Mouse (Mus musculus) forebrain, embryonic 13.5 days (tissue): ENCODE results near the gene Tvp23a. TPM values are rescaled to one million over a fixed set of nuclear protein-coding genes. Genes with fewer than 3 reads are reported as not detected.

Experiments used
- ATAC-seq: fragments of 200-750 bp; cut with Nextera tagmentation; 2 replicates; pipeline ENCODE4 v1.8.0; 2017
- H3K27ac ChIP-seq: fragments of 300-500 bp; sonication (generic); 2 replicates; pipeline ENCODE4 v1.5.1; 2015; ENCODE audit warnings: inconsistent platforms, mild to moderate bottlenecking, moderate library complexity
- H3K27me3 ChIP-seq: fragments of 300-500 bp; sonication (generic); 2 replicates; pipeline ENCODE4 v1.6.1; 2015; ENCODE audit warnings: mild to moderate bottlenecking, inconsistent platforms
- H3K36me3 ChIP-seq: fragments of 300-500 bp; sonication (generic); 2 replicates; pipeline ENCODE4 v1.6.1; 2015; ENCODE audit warnings: mild to moderate bottlenecking, inconsistent platforms; ENCODE audit not compliant: poor library complexity, severe bottlenecking
- H3K4me1 ChIP-seq: fragments of 300-500 bp; sonication (generic); 2 replicates; pipeline ENCODE4 v1.6.1; 2015; ENCODE audit warnings: inconsistent platforms
- H3K4me2 ChIP-seq: fragments of 300-500 bp; sonication (generic); 2 replicates; pipeline ENCODE4 v1.6.1; 2015; ENCODE audit warnings: inconsistent platforms, mild to moderate bottlenecking, moderate library complexity
- H3K4me3 ChIP-seq: fragments of 300-500 bp; sonication (generic); 2 replicates; pipeline ENCODE4 v1.5.1; 2015; ENCODE audit warnings: mild to moderate bottlenecking, inconsistent platforms
- H3K9ac ChIP-seq: fragments of 300-500 bp; sonication (generic); 2 replicates; pipeline ENCODE4 v1.6.1; 2015; ENCODE audit warnings: mild to moderate bottlenecking, inconsistent platforms
- H3K9me3 ChIP-seq: fragments of 300-500 bp; sonication (generic); replicated peaks from 2 replicates; pipeline ENCODE4 v1.6.1; 2016; ENCODE audit warnings: inconsistent platforms
- WGBS: fragments of 180-500 bp; shearing (Covaris S2); methylation state at CpG from one replicate; pipeline ENCODE4 v1.1.7; 2015; 5-methylcytosine and 5-hydroxymethylcytosine counted together
- polyA plus RNA-seq: library from polyadenylated mRNA; unstranded; fragments of >200 nt; fragmentation: Nextera tagmentation; extraction: Ambion mirVana; gene quantifications from 2 replicates; pipeline ENCODE4 v1.2.1, GENCODE M21; 2015

Gene Tvp23a
- polyA plus RNA-seq, 1 experiment from 2014 or later, result 37.1 TPM

DNA sequence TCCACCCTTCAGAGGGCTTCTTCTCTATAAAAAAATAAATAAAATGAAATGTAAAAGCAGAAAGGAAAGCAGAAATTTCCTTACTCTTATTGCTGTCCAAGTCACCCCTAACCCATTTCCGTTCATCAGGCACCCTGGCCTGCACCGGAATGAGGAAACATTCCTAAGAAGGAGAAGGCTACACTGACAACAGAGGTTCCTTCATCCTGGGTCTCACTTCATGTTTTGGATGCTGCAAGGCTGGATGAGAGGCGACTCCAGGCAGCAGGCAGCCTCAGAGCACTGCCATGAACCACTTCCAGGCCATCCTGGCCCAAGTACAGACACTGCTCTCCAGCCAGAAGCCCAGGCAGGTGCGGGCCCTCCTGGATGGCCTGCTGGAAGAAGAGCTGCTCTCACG, 32.7 kb upstream of the Tvp23a start, which contains the start of gene Ciita:
TSS of gene Ciita (plus strand) at position 203 of the 400 bp plus-strand sequence.
- no peak for ATAC-seq
- no peaks in the 10 kb centered on the region for H3K4me1 ChIP-seq
- no peaks in the 10 kb centered on the region for H3K36me3 ChIP-seq
- H3K9me3 ChIP-seq, result no peaks in the 10 kb centered on the region
- no peak within 1 kb of the TSS for H3K4me3 ChIP-seq
- no peaks in the 10 kb centered on the region for H3K27me3 ChIP-seq
- H3K4me2 ChIP-seq, result no peak within 1 kb of the TSS
- H3K27ac ChIP-seq, result no peak within 1 kb of the TSS
- 83% methylated on average over 5 of the region's 5 CpGs for WGBS
- no peak within 1 kb of the TSS for H3K9ac ChIP-seq

DNA sequence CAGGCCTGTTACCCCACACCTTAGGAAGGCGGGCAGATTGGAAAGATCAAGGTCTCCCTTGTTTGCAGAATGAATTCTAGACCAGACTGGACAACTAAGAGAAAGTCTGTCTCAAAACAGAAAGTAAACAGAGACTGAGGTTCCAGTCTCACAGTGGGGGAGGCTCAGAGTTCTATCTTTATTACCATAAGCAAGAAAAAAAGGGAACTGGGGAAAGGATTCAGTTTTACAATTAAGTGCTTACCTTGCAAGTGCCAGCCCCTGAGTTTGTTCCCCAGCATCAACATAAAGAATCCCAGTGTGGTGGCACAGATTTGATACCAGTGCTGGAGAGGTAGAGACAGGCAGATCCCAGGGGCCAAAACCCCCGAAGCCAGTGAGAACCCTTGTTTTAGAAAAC, 28.8 kb upstream of the Tvp23a start:
- H3K9me3 ChIP-seq, result no peaks in the 10 kb centered on the region
- no peaks in the 10 kb centered on the region for H3K4me1 ChIP-seq
- no peak overlapping the region for H3K9ac ChIP-seq
- no peak overlapping the region for H3K27ac ChIP-seq
- H3K27me3 ChIP-seq, result no peaks in the 10 kb centered on the region
- H3K36me3 ChIP-seq, result no peaks in the 10 kb centered on the region
- no peak overlapping the region for H3K4me2 ChIP-seq
- H3K4me3 ChIP-seq, result no peak overlapping the region
- no peak for ATAC-seq
- WGBS, result 62% methylated on average over 2 of the region's 2 CpGs

DNA sequence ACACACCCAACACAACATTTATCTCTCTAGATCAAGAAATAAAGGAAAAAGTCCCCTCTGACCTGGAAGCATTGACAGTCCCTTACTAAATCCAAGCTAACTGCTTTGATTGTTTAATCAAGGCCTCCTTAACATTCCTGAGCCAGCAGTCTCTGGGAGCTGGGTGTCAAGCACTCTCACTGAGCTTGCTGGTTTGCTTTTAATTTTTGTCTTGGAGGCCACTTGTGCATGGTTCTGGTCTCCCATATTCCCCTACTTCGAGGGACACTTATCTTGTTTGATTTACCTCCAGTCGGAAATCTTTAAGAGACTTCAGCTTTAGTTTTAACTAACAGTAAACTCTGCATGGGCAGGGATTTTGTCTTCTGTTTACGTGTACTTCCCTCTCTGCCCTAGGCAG, 27.8 kb upstream of the Tvp23a start:
- H3K9me3 ChIP-seq, result no peaks in the 10 kb centered on the region
- H3K4me2 ChIP-seq, result no peak overlapping the region
- no peaks in the 10 kb centered on the region for H3K4me1 ChIP-seq
- H3K9ac ChIP-seq, result no peak overlapping the region
- no peak overlapping the region for H3K4me3 ChIP-seq
- H3K27me3 ChIP-seq, result no peaks in the 10 kb centered on the region
- no peak for ATAC-seq
- H3K27ac ChIP-seq, result no peak overlapping the region
- no peaks in the 10 kb centered on the region for H3K36me3 ChIP-seq
- 71% methylated on average over 3 of the region's 3 CpGs for WGBS

DNA sequence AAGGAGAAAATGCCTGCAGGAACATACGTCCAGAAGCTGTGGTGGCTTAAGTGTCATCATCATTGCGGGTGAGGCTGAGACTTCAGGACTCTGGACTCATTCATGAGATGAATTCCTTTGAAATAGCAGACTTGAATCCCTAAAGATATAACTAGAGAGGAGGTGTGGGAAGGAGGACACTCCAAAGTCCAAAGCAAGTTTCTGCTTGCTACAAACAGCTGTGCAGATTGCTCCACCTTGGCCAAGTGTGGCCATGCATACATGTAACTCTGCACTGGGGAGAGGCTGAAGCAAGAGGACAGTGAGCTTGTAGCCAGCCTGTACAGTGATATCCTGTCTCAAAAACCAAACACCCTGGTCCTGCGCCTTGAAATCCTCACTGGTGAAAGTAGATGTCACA, 24.8 kb upstream of the Tvp23a start:
- no peak for ATAC-seq
- no peak overlapping the region for H3K4me2 ChIP-seq
- no peaks in the 10 kb centered on the region for H3K4me1 ChIP-seq
- no peak overlapping the region for H3K27ac ChIP-seq
- H3K27me3 ChIP-seq, result no peaks in the 10 kb centered on the region
- WGBS, result 93% methylated on average over 3 of the region's 3 CpGs
- no peaks in the 10 kb centered on the region for H3K9me3 ChIP-seq
- H3K4me3 ChIP-seq, result no peak overlapping the region
- no peaks in the 10 kb centered on the region for H3K36me3 ChIP-seq
- H3K9ac ChIP-seq, result no peak overlapping the region

DNA sequence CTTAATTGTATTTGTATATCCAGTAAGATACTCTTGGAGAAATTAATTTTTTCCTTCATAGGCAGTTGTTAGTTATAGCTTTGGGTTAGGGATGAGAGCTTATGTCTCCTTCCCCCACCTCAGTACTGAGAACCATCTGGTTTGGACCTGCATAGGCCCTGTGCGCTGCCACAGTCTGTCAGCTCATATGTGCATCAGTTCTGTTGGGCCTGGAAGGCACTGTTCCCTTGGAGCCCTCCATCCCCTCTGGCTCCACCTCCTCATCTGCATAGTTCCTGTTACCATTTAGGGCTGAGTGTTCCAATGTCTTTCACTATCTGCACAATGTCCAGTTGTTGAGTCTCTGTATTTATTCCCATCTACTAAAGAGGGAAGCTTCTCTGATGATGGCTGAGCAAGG, 21.0 kb upstream of the Tvp23a start:
- Histone ChIP-seq H3K4me1 (no peaks in the 10 kb centered on the region), H3K27ac (no peak overlapping the region), H3K9ac (no peak overlapping the region), H3K27me3 (no peaks in the 10 kb centered on the region), H3K36me3 (no peaks in the 10 kb centered on the region), H3K9me3 (no peaks in the 10 kb centered on the region), H3K4me2 (no peak overlapping the region), H3K4me3 (no peak overlapping the region)
- no peak for ATAC-seq
- WGBS, result 71% methylated on average over 1 of the region's 1 CpGs

DNA sequence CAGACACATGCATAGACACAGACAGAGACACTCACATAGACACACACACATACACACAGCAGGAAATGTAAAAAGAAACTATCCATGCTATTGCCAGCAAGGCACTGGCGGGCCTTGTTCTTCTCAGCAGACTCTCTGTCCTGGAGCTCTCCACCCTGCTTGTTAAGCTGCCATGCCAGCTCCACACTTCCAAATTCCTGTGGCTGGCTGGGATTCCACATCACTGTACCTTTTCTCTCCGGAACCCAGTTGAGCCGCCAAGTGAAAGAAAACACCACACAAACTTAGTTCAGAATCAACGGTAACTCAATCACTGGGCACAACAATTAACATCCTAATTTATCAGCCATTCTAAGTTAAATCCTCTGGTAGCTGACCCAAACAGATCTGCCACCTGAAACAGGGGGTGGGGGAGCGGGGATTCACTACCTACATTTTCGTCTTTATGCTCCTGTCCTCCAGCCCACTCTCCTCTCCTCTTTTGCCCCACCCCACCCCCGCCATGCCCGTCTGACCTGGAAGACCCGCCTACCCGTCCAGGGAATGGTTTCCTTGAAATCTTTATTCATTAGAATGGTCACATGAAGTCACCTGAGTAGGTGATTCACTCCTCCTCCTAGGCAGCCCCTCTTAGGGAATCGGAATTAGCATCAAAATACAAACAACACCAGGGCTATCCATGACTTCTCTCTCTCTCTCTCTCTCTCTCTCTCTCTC, 20.4 kb upstream of the Tvp23a start:
- H3K27ac ChIP-seq, result no peak overlapping the region
- no peaks in the 10 kb centered on the region for H3K4me1 ChIP-seq
- 33% methylated on average over 11 of the region's 11 CpGs for WGBS
- H3K4me2 ChIP-seq, result no peak overlapping the region
- H3K4me3 ChIP-seq, result no peak overlapping the region
- H3K9ac ChIP-seq, result no peak overlapping the region
- no peaks in the 10 kb centered on the region for H3K9me3 ChIP-seq
- no peaks in the 10 kb centered on the region for H3K27me3 ChIP-seq
- H3K36me3 ChIP-seq, result no peaks in the 10 kb centered on the region
- ATAC-seq, result no peak

DNA sequence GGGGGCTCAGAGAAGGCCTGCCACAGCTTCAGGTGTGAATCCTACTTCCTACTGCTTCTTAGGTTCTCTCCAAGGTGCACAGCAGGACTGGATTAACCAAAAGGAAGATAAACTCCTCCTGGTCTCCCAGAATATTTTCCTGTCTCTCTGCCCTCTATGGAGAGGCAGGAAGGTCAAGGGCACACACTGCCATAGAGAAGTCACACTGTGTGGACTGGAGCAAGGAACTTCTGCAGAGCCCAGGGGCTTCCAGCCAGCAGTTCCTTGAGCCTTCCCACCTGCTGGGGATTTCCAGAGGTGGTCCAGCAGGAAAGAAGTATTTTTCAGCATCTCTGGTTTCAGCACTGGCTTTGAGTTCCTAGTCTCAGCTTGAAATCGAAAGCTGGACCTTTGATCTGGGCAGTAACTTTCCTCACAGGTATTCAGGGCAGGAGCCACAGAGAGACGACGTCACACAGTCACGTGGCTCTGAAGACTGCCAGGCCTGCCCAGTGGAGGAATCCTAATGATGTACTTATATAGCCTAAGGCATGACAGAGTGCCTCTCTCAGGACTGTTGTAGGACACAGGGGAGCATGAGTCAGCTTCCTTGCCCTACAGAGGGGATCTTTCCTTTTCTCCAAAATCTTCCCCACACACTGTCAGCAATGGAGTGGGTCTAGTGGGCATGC, 18.0 kb upstream of the Tvp23a start:
- WGBS, result 40% methylated on average over 4 of the region's 4 CpGs

DNA sequence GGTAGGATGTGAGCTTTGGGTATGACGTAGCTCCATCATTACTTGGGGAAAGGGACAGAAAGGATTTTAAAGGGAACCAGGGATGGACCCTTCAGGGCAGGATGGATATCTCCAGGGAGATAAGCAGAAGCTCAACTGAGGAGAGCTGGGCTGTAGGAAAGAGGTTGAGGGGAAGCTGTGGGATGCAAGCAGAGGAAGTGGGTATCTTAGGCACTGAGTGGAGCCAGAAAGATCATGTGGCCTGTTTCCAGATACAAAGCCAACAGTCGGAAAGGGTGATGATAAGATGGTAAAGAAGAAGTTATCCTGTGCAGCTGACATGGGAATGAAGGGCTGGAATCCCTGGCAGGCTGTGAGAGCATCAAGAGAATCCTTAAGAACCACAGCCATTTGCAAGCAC, 14.0 kb upstream of the Tvp23a start:
- Histone ChIP-seq H3K4me2 (no peak overlapping the region), H3K36me3 (no peaks in the 10 kb centered on the region), H3K27ac (no peak overlapping the region), H3K27me3 (no peaks in the 10 kb centered on the region), H3K9me3 (no peaks in the 10 kb centered on the region), H3K4me1 (no peaks in the 10 kb centered on the region), H3K9ac (no peak overlapping the region), H3K4me3 (no peak overlapping the region)
- ATAC-seq, result no peak
- 85% methylated on average over 2 of the region's 2 CpGs for WGBS

More for the DNA sequence above, 18.0 kb upstream of the Tvp23a start:
- no peak for ATAC-seq
- Histone ChIP-seq H3K9me3 (no peaks in the 10 kb centered on the region), H3K9ac (no peak overlapping the region), H3K27ac (no peak overlapping the region), H3K27me3 (no peaks in the 10 kb centered on the region), H3K4me2 (no peak overlapping the region), H3K4me3 (no peak overlapping the region), H3K36me3 (no peaks in the 10 kb centered on the region), H3K4me1 (no peaks in the 10 kb centered on the region)

DNA sequence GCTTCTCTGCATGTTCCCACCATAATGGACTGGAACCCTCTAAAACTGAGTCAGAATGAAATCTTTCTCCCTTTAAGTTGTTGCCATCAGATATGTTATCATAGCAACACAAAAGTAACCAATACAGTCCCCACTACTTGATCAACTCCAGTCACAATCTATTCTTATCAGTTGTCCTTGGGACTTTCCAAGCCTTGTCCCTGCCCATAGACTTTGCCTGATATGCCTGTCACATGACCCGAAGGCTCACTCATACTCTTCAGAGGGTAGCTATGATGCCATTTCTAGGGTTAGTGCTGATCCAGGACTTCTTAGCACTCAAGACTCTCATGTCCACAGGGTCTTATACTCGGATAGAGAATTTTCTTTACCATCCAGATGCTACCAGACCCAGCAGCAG, 13.0 kb upstream of the Tvp23a start:
- ATAC-seq, result no peak
- Histone ChIP-seq H3K9ac (no peak overlapping the region), H3K4me1 (no peaks in the 10 kb centered on the region), H3K4me2 (no peak overlapping the region), H3K27me3 (no peaks in the 10 kb centered on the region), H3K27ac (no peak overlapping the region), H3K4me3 (no peak overlapping the region), H3K36me3 (no peaks in the 10 kb centered on the region), H3K9me3 (no peaks in the 10 kb centered on the region)
- WGBS, result 77% methylated on average over 2 of the region's 2 CpGs

DNA sequence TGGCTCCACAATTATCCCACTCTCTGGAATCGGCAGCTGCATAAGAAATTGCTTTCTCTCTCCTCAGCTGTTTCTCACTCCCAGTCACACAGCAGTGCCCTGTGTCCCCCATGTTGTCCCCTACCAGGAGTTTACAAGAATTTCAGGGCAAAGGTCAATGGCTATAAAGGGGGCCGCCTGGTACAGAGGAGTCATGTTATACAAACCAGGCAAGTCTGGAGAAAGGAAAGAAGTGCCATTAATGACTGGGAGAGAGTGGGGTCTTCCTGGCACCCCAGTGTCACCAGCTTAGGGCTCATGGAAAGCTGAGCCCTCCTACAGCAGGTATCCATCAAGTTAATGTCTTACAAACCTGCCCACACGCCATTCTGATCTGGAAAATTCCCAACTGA, 7.4 kb upstream of the Tvp23a start:
- no peak overlapping the region for H3K4me2 ChIP-seq
- no peak for ATAC-seq
- H3K36me3 ChIP-seq, result no peaks in the 10 kb centered on the region
- no peaks in the 10 kb centered on the region for H3K27me3 ChIP-seq
- H3K4me3 ChIP-seq, result no peak overlapping the region
- no peak overlapping the region for H3K27ac ChIP-seq
- H3K9me3 ChIP-seq, result no peaks in the 10 kb centered on the region
- H3K4me1 ChIP-seq, result no peaks in the 10 kb centered on the region
- H3K9ac ChIP-seq, result no peak overlapping the region
- WGBS, result 72% methylated on average over 3 of the region's 3 CpGs

DNA sequence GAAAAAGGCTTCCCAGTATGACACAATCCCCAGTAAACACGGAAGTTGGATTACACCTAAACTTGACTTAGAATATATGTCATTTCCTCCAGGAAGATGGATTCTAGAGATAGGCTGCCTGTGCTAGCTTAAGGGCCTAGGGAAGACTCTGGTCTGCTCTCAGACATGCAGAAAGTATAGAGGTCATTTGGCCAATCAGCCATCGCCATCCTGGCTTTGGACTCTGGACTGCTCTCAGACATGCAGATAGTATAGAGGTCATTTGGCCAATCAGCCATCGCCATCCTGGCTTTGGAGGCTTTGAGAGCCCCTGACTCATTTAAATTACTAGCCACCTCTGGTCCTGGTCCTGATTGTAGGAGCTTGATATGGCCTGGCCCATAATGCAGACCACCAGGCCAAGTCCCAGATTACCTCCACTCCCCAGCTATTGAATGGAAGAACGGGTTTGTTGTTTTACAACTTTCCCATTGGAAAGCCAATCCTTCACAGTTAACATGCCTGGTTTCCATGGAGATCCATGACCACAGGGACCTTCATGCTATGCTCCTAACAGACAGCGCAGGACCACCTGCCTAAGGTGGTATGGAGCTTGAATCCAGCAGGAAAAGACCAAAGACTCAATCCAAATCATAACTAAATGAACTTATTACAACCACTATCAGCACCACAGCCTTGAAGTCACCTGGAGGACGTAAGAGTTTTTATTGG, 6.9 kb upstream of the Tvp23a start:
- Histone ChIP-seq H3K27me3 (no peaks in the 10 kb centered on the region), H3K27ac (no peak overlapping the region), H3K4me3 (no peak overlapping the region), H3K4me2 (no peak overlapping the region), H3K9ac (no peak overlapping the region), H3K36me3 (no peaks in the 10 kb centered on the region), H3K4me1 (no peaks in the 10 kb centered on the region), H3K9me3 (no peaks in the 10 kb centered on the region)
- 84% methylated on average over 6 of the region's 6 CpGs for WGBS
- ATAC-seq, result no peak

DNA sequence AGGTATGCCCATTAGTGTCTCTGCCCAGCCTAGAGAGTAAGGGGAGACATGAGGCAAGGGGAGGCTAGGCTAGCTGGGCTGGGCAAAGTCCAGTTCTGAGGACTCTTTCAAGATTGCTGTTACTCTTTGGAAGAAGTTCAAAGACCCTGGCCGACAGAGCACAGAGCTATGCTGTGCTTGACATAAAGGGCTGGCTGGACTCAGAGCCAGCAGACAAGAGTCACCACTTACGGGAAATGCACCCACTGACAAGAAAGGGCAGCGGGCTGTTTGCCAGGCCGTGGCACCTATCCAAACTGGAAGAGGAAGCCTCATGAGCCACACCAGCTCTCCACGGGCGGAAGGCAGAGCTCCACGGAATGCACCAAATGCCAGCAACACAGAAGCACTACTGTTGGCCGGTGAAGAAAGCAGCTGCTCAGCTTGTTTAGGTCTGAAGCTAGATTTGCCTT, 5.3 kb upstream of the Tvp23a start:
- 0 out of 2 replicates have a peak, but pooled peaks have one; percentile 30 for ATAC-seq
- Histone ChIP-seq H3K9ac (no peak overlapping the region), H3K4me1 (peaks cover 5% of the 10 kb centered on the region), H3K36me3 (no peaks in the 10 kb centered on the region), H3K27ac (no peak overlapping the region), H3K4me3 (no peak overlapping the region), H3K9me3 (no peaks in the 10 kb centered on the region), H3K27me3 (no peaks in the 10 kb centered on the region), H3K4me2 (no peak overlapping the region)
- 71% methylated on average over 8 of the region's 8 CpGs for WGBS
